Mouse (Mus musculus): ENCODE data around the gene Gak.

Gene Gak

DNA sequence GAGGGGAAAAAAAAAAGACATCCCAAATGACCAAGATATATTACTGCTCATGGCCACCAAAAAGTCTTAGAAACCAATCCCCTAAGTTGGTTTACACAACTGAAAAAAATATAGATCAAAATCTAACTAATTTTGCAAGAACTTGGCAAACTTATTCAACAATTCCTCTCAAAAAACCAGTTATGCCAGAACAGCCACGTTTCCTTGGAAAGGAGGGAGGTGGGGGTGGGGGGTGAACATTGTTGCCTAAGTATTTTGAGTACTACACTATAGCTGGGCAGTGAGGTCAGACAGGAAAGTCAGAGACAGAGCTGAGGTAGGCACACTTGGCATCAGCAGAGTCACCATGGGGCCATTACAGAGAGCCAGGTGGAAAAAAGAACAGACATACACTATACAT, 29.6 kb downstream of the Gak start:
- no peak for DNase-seq (ENCODE audit: low read depth, low spot score)

DNA sequence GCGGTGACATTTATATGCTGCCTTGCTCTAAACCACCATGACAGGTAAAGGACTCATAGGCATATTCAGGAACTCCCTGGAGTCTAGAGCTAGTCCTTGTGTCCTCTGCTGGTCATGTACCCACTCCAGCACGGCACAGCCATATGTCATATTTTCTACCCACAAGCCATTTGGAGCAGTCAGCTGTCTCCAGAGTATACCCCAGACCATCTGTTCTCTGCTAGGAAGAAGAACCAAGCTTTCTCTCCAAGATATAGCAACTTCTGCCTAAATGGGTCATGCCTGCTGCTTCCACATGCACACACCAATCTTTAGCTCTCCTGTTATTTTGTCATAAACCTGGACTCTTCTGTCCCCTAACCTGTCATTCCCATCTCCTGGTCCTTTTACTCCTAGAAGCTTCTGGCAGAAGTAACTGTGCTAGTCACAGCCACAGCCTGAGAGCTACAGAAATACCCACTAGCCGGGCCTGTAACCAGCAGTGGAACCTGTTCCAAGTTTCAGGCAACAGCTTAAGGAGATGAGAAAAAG, 48.1 kb downstream of the Gak start:
- no peak for DNase-seq (ENCODE audit: low read depth, low spot score)

- DNase-seq (ENCODE audit: low read depth, low spot score): no peak
Measured at GRCm38 (mm10) chr5:108573054-108573453, 56.5 kb downstream of the Gak start.

- DNase-seq (ENCODE audit: low read depth, low spot score): no peak
Measured at GRCm38 (mm10) chr5:108570991-108571390, 58.6 kb downstream of the Gak start.

DNA sequence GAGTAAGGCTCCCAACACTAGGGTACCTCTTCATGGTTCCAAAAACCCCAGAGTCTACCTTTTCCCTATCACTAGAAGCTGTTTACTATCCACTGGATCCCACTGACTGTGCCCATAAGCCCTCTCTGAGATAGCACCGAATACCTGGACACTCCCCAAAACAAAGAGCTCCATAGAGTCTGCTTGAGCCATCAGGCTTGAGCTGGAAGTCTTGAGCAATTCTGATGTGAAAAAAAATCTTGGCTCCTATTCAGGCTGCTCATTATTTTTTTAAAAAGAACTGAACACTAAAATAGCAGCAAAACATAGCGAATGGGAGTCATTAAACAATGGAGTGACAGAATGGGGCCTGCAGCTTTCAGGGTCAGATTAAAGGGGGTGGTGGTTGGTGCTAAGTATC, 62.5 kb downstream of the Gak start:
- DNase-seq (ENCODE audit: low read depth, low spot score): no peak

GRCm38 (mm10) chr5:108566523-108566922, 63.0 kb downstream of the Gak start:
- no peak for DNase-seq (ENCODE audit: low read depth, low spot score)

DNA sequence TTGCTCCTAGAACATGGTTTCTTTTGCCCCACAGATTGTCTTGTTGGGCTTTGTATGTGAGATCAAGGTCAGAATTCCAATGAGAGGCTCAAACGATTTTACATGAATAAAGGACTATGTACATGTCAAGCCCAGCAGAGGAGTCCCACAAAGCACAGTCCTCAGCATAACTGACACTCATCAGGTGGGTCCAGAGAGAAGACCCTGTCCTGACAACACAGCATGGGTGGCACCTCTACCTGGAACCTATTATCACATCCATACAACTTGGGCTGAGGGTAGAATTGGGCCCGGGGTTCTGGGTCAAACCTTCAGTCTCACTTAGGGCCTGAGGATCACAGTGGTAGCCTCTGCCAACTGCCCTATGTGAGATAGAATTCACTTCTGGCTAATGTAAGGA, 64.2 kb downstream of the Gak start:
- no peak for DNase-seq (ENCODE audit: low read depth, low spot score)

DNA sequence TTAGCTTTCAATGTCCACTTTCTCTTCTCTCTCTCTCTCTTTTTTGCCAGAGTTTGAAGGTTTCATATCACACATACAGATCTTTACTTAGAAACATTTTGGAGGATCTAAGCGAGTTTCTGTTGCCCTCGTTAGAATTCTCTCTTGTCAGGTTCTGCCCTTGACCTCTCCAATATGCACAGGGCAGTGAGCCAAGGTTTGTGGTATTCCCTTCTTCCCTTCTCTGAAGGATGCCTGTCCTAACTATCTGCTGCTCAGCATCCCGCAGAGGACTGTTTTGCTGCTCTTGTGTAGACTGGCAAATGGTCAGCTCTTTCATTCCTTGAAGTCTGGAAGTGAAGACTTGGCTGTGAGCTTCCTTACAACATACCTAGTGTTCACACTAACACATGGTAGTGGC, 65.2 kb downstream of the Gak start:
- no peak for DNase-seq (ENCODE audit: low read depth, low spot score)

DNA sequence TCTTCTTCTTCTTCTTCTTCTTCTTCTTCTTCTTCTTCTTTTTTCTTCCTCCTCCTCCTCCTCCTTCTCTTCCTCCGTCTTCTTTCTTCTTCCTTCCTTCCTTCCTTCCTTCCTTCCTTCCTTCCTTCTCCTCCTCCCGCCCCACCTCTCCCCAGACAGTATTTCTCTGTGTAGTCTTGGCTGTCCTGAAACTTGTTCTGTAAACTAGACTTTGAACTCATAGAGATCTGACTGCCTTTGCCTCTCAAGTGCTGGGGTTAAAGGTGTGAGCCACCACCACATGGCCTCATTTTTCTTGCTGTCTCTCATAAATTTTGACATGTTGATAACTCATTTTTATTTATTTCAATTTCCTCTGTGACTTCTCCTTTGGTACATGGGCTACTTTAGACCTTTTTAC, 67.1 kb downstream of the Gak start:
- no peak for DNase-seq (ENCODE audit: low read depth, low spot score)

GRCm38 (mm10) chr5:108556986-108557385, 72.6 kb downstream of the Gak start:
- no peak for DNase-seq (ENCODE audit: low read depth, low spot score)

- no peak for DNase-seq (ENCODE audit: low read depth, low spot score)
Measured at GRCm38 (mm10) chr5:108554041-108554440, 75.5 kb downstream of the Gak start.

- DNase-seq (ENCODE audit: low read depth, low spot score): peak; percentile 39
Measured at GRCm38 (mm10) chr5:108550207-108550594, 79.4 kb downstream of the Gak start.

- peak; percentile 67 for DNase-seq (ENCODE audit: low read depth, low spot score)
Measured at GRCm38 (mm10) chr5:108549489-108550206, 79.9 kb downstream of the Gak start, which contains the start of gene Cplx1. Cplx1 (minus strand) TSS chr5:108550024.

GRCm38 (mm10) chr5:108549137-108549488, 80.4 kb downstream of the Gak start:
- DNase-seq (ENCODE audit: low read depth, low spot score): no peak

- no peak for DNase-seq (ENCODE audit: low read depth, low spot score)
Measured at GRCm38 (mm10) chr5:108547636-108548035, 81.9 kb downstream of the Gak start.

DNA sequence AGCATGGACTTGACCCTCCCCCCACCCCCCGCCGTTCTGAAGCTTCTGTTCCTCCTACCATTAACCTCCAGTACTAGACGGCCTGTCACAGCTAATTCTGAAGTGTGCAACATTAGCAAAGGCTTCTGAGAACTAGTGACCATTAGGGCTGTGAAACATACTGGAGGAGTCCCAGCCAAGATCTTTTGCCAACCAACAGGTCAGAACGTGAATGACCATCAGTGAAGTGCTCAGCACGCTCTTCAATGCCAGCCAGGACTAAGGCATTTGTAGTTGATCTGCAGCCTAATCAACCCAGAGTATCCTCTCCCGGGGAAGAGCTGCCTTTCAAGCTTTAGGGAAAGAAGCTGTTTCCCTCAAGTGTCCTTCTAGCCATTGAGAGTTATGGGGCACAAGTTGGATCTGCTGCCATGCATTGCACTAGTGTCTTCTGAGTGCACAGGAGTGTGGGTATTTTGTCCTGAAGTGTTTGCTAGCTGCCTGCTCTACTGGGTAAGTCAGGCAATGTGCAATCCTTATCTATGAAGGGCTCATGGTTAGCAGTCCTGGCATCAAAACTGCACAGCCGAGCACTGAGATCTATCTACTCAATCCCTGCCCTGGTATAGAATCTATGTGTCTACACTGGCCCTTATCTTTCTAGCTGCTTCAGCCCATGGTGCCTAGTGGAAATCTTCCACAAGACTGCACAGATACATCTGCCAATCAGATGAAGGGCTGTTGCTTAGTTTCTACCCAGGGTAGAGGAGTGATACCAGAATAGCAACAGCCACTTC, 85.9 kb downstream of the Gak start:
- DNase-seq (ENCODE audit: low read depth, low spot score): no peak

DNA sequence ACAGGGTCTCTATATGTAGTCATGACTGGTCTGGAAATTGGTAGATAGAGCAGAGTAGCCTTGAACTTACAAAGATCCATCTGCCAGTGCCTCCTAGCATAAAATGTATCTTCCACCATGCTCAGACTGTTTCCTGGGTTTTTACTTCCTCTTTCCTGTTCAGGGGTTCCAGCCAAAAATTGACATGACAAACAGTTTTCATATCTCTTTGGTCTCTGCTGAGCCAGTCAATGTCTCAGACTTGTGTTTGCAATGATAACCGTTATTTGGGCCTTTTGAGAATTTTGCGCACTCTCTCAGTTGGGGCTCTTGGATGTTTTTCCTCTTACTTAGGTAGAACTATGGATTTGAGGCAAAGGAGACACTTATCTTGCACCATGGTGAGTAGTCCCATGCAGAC, 95.4 kb downstream of the Gak start:
- DNase-seq (ENCODE audit: low read depth, low spot score): no peak

GRCm38 (mm10) chr5:108522597-108522996, 107.0 kb downstream of the Gak start:
- no peak for DNase-seq (ENCODE audit: low read depth, low spot score)

DNA sequence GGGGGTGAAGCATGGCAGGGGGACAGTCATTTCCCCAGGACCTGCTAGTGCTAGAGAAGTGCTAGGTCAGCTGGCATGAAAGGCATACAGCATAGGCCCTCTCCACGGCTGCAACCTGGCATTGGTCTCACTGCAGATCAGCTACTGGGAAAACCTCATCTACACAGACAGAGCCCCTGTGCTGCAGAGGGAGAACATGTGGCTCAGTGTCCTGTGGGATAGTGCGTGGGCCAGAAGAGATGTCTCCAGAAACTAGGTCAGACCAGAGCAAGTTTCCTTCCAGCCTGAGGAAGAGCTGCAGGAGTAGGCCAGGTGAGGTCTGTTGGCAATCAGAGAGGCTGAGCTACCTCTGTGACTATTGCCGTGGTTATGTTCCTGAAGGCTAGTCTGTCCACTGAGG, 107.7 kb downstream of the Gak start:
- DNase-seq (ENCODE audit: low read depth, low spot score): no peak

DNA sequence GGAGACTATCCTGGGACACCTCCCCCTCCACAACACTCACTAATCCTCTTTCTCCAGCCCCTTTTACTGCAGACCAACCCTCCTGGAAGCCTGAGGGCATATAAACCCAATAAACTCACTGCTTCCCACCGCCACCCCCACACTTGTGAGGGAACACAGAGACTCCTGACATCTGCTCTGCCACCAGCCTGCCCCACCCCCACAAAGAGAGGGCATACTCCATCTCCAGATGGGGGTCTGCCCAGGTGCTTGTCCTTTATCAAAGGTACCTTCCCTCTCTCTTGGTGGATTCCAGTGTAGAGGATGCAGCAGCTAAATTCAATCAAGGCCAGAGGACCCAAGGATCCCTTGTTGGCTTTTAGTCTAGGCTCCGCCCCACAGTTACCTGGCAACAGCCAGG, 108.5 kb downstream of the Gak start:
- no peak for DNase-seq (ENCODE audit: low read depth, low spot score)

GRCm38 (mm10) chr5:108520153-108520552, 109.4 kb downstream of the Gak start:
- DNase-seq (ENCODE audit: low read depth, low spot score): no peak
